Mouse (Mus musculus): ENCODE measurements around the gene Gm10721.
"Not testable (repeated sequence)": the region's sequence is repeated elsewhere in the genome, so short reads cannot be mapped to it uniquely, and the experiment has no call there.

- TF ChIP-seq CTCF (IDR thresholded peaks at IDR 0.05; ENCODE audit: borderline replicate concordance, control insufficient read depth, extremely low read depth, insufficient read depth, low read length, poor library complexity); POLR2A (IDR thresholded peaks at IDR 0.05; ENCODE audit: control insufficient read depth, extremely low read depth, insufficient read depth, low read length, poor library complexity): not testable (repeated sequence)
Measured at GRCm38 (mm10) chr9:3038161-3038560, 25.2 kb downstream of the Gm10721 start.
